Mouse (Mus musculus) neural tube, embryonic 14.5 days (tissue): ENCODE measurements around the gene Zfp668. TPM values are rescaled to one million over a fixed set of nuclear protein-coding genes. Genes with fewer than 3 reads are reported as not detected.

ENCODE experiments used
- ATAC-seq: fragments of 200-750 bp; cut with Nextera tagmentation; 2 replicates; pipeline ENCODE4 v1.8.0; 2017; ENCODE audit warnings: low read depth, mild to moderate bottlenecking, moderate TSS enrichment, moderate library complexity
- H3K27ac ChIP-seq: fragments of 300-500 bp; sonication (generic); 2 replicates; pipeline ENCODE4 v1.5.1; 2014; ENCODE audit warnings: low read depth, mild to moderate bottlenecking, control low read depth, low read length, moderate library complexity, mixed read lengths
- H3K27me3 ChIP-seq: fragments of 300-500 bp; sonication (generic); 2 replicates; pipeline ENCODE4 v1.6.1; 2014; ENCODE audit warnings: low read length; ENCODE audit not compliant: control insufficient read depth, insufficient read depth
- H3K36me3 ChIP-seq: fragments of 300-500 bp; sonication (generic); 2 replicates; pipeline ENCODE4 v1.6.1; 2014; ENCODE audit warnings: low read length, mixed read lengths; ENCODE audit not compliant: control insufficient read depth, insufficient read depth
- H3K4me1 ChIP-seq: fragments of 300-500 bp; sonication (generic); 2 replicates; pipeline ENCODE4 v1.6.1; 2014; ENCODE audit warnings: low read length; ENCODE audit not compliant: control insufficient read depth, insufficient read depth
- H3K4me2 ChIP-seq: fragments of 300-500 bp; sonication (generic); 2 replicates; pipeline ENCODE4 v1.6.1; 2014; ENCODE audit warnings: mild to moderate bottlenecking, low read depth, low read length, control low read depth
- H3K4me3 ChIP-seq: fragments of 300-500 bp; sonication (generic); 2 replicates; pipeline ENCODE4 v1.5.1; 2014; ENCODE audit warnings: low read depth, low read length, control low read depth, mixed read lengths
- H3K9ac ChIP-seq: fragments of 300-500 bp; sonication (generic); replicated peaks from 2 replicates; pipeline ENCODE4 v1.6.1; 2014; ENCODE audit warnings: low read depth, mild to moderate bottlenecking, control low read depth, low read length, mixed read lengths
- H3K9me3 ChIP-seq: fragments of 300-500 bp; sonication (generic); 2 replicates; pipeline ENCODE4 v1.6.1; 2016; ENCODE audit warnings: low read length; ENCODE audit not compliant: control insufficient read depth
- WGBS: fragments of 180-500 bp; shearing (Covaris S2); extraction: QIAGEN DNeasy Blood & Tissue Kit; methylation state at CpG from one replicate; pipeline ENCODE4 v1.1.7; 2014; 5-methylcytosine and 5-hydroxymethylcytosine counted together
- polyA plus RNA-seq: library from polyadenylated mRNA; unstranded; fragments of >200 nt; fragmentation: Nextera tagmentation; extraction: Ambion mirVana; gene quantifications from 2 replicates; pipeline ENCODE4 v1.2.1, GENCODE M21; 2014

Gene Zfp668
- polyA plus RNA-seq, result 29.7 and 30.7 TPM in 2 replicates

DNA sequence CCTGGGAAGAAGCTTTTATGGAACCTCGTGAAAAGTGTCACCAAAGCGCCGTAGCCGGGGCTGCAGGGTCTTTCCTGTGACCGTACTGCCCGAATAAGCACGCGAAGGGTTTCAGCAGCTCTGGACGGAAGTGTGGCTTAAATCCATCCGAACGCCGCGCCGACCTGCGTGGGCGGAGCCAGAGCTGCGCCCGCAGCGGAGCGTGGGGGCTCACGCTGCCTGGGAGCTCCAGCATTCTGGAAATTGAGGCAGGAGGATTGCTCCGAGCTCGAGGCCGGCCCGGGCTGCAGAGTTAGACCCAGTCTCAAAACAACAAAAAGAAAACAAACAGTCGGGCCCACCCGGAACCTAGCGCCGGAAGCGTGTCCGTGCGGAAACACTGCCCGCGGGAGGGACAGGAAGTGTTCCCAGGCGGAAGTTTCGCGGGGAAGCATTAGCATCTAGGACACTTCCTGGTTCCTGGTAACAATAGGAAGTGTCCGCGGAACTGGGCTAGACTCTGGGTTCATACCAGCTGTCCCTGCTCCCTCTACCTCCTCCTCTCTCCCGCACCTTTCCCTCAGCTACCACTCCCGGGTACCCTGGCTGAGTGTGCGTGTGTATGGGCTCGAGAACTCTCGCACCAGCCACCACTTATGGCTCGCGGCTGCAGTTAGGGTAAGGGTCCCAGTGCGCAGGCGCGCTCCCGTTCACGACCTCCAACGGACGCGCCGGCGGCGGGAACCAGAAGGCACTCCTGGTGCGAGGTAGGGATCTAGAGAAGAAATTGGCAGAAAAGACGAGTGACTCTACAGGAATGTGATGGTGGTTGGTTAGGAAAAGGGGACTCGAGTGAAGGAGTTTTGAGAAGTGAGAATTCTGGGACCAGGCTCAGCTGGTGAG lies at the start of gene Zfp668:
Gene Zfp668, minus strand, starts transcription at position 362 of the 882 bp plus-strand sequence.
- ATAC-seq, result peak; percentile 62
- Histone ChIP-seq H3K4me2 (peak within 1 kb of the TSS; percentile 74), H3K4me3 (peak within 1 kb of the TSS; percentile 92), H3K9ac (peak within 1 kb of the TSS; percentile 97), H3K36me3 (peaks cover 28% of the 10 kb centered on the region), H3K9me3 (no peaks in the 10 kb centered on the region), H3K27me3 (0 out of 2 replicates have a peak, but pooled peaks cover 2% of the 10 kb centered on the region), H3K4me1 (peaks cover 22% of the 10 kb centered on the region), H3K27ac (peak within 1 kb of the TSS; percentile 99)
- WGBS, result under 1% methylated on average over 60 of the region's 60 CpGs

DNA sequence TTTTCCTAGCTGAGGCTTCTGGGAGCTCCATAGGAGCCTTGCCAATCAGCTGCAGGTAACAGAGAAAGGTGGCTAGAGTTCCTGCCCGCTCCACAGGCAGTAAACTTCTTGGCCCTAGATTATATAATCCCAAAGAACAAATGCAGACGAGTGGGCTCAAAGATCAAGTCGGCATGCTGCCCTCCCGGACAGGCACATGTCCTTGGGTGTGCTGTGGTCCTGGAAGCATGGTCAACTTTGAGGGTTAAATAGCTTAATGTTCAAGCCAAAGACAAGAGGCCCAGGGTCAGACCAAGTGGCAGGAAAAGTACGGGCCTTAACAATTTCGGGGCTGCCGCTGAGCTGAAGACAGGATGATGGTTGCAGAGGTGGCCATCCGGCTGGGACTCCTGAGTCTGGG lies 49.4 kb upstream of the Zfp668 start:
- peaks cover 26% of the 10 kb centered on the region; the same call in 1 of the 2 replicates for H3K36me3 ChIP-seq
- H3K9me3 ChIP-seq, result no peaks in the 10 kb centered on the region
- no peak overlapping the region for H3K27ac ChIP-seq
- no peaks in the 10 kb centered on the region for H3K4me1 ChIP-seq
- H3K4me3 ChIP-seq, result no peak overlapping the region
- peaks cover 7% of the 10 kb centered on the region; the same call in 1 of the 2 replicates for H3K27me3 ChIP-seq
- ATAC-seq, result no peak
- H3K9ac ChIP-seq, result no peak overlapping the region
- 90% methylated on average over 8 of the region's 8 CpGs for WGBS
- no peak overlapping the region for H3K4me2 ChIP-seq

DNA sequence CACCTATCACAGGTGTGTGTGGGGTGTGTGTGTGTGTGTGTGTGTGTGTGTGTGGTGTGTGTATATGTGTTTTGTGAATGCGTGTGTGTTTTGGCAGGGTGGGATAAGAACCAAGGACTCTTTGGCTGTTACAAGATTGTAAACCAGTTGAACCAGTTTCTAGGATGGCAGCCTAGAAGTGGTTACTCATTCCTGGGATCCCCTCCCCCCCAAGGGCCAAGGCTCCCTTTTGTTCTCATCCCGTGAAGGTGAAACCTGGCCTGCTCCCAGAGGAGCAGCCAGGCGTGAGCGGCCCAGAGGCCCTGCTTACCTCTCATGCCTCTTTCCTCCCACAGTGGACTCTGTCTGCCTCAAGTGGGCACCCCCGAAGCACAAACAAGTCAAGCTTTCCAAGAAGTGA lies 48.6 kb upstream of the Zfp668 start:
- Histone ChIP-seq H3K4me3 (no peak overlapping the region), H3K9me3 (no peaks in the 10 kb centered on the region), H3K27me3 (peaks cover 7% of the 10 kb centered on the region; the same call in 1 of the 2 replicates), H3K36me3 (peaks cover 26% of the 10 kb centered on the region; the same call in 1 of the 2 replicates), H3K4me1 (no peaks in the 10 kb centered on the region), H3K27ac (no peak overlapping the region), H3K9ac (no peak overlapping the region), H3K4me2 (no peak overlapping the region)
- no peak for ATAC-seq
- 78% methylated on average over 5 of the region's 5 CpGs for WGBS

DNA sequence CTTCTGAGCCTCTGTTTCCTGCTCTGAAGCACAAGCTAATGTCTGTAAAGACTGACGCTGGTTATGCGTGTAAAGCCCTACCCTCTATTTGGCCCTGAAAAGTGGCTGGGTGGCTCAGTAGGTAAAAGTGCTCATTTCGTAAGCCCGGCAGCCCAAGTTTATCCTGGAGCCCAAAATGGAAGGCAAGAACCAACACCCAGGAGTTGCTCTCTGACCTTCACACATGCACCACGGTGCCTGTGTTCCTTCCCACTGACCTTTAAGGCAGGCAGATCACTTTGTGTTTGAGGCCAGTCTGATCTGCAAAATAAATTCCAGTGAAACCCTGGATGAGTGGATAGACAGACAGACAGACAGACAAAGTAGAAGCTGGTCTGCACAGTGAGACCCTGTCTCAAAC lies 47.1 kb upstream of the Zfp668 start:
- Histone ChIP-seq H3K27me3 (peaks cover 6% of the 10 kb centered on the region; the same call in 1 of the 2 replicates), H3K27ac (no peak overlapping the region), H3K4me3 (no peak overlapping the region), H3K9me3 (no peaks in the 10 kb centered on the region), H3K4me2 (no peak overlapping the region), H3K9ac (no peak overlapping the region), H3K36me3 (peaks cover 26% of the 10 kb centered on the region; the same call in 1 of the 2 replicates), H3K4me1 (no peaks in the 10 kb centered on the region)
- no peak for ATAC-seq
- WGBS, result 92% methylated on average over 5 of the region's 5 CpGs

DNA sequence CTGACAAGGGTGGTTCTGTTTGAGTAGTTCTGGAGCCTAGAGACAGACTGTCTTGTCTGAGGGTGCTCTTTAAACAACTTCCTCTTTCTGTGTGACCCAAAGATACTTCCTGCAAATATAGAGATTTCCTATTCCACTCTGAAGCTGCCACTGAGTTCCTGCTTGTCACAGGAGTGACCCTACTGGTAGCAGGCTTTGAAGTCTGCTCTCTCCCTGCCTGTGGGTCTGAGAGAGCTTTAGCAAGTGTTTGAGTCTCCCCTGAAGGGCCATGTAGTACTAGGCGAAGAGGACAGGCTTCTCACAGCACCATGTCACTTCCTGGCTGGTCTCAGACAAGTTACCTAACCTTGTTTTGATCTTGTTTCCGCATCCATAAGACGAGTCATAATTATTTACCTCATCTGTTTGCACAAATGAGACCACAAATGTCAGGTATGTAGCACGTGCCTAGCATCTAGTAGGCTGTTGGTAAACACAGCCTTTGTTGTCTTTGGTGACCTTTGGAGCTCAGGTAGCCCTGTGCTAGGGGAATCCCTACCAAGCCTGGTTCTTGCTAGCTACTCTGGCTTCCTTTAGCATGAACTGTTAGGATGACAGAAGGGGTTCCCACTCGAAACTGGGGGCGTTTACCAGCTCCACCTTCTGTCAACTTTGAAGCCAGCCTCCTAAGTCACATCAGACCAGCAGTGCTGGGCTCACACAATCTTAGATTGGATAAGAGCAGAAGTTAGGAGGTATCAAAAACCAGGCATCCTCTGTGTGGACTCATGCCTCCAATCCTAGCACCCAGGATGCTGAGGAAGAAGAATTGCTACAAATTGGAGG lies 46.0 kb upstream of the Zfp668 start:
- 86% methylated on average over 6 of the region's 6 CpGs for WGBS
- no peak overlapping the region for H3K4me2 ChIP-seq
- no peaks in the 10 kb centered on the region for H3K27me3 ChIP-seq
- no peaks in the 10 kb centered on the region for H3K4me1 ChIP-seq
- no peak overlapping the region for H3K27ac ChIP-seq
- no peak overlapping the region for H3K9ac ChIP-seq
- H3K4me3 ChIP-seq, result no peak overlapping the region
- peaks cover 26% of the 10 kb centered on the region; the same call in 1 of the 2 replicates for H3K36me3 ChIP-seq
- H3K9me3 ChIP-seq, result no peaks in the 10 kb centered on the region
- no peak for ATAC-seq

- 68% methylated on average over 8 of the region's 8 CpGs for WGBS
- no peak for ATAC-seq
- H3K36me3 ChIP-seq, result peaks cover 33% of the 10 kb centered on the region; the same call in 1 of the 2 replicates
Observed at GRCm38 (mm10) chr7:127921516-127921915, 44.9 kb upstream of the Zfp668 start.

DNA sequence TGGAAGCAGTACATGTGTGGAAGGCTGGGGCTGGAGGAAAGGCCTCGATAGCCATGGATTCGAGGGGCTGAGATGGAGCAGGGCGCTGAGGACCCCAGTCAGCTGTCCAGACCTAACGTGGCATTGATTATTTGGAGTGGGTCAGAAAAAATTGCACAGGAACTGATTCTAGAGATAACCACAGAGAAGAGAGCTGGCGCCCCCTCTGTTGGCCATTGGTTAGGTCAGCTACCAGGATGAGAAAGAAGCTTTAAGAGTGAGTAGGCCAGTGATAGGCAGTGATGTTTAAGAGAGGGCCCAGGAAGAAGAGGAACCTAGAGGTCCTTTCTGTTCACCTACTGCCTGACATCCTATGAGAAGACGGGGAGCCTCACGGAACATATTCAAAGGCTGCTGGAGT lies 42.7 kb upstream of the Zfp668 start:
- no peaks in the 10 kb centered on the region for H3K4me1 ChIP-seq
- no peaks in the 10 kb centered on the region for H3K27me3 ChIP-seq
- no peaks in the 10 kb centered on the region for H3K9me3 ChIP-seq
- no peak for ATAC-seq
- peaks cover 23% of the 10 kb centered on the region for H3K36me3 ChIP-seq
- no peak overlapping the region for H3K27ac ChIP-seq
- H3K9ac ChIP-seq, result no peak overlapping the region
- H3K4me2 ChIP-seq, result no peak overlapping the region
- WGBS, result 78% methylated on average over 7 of the region's 7 CpGs
- no peak overlapping the region for H3K4me3 ChIP-seq

More at GRCm38 (mm10) chr7:127921516-127921915, 44.9 kb upstream of the Zfp668 start:
- no peak overlapping the region for H3K4me3 ChIP-seq
- no peaks in the 10 kb centered on the region for H3K4me1 ChIP-seq
- no peaks in the 10 kb centered on the region for H3K9me3 ChIP-seq
- no peak overlapping the region for H3K27ac ChIP-seq
- H3K27me3 ChIP-seq, result no peaks in the 10 kb centered on the region
- H3K9ac ChIP-seq, result no peak overlapping the region
- no peak overlapping the region for H3K4me2 ChIP-seq

- no peak overlapping the region for H3K27ac ChIP-seq
Observed at GRCm38 (mm10) chr7:127918203-127918602, 41.6 kb upstream of the Zfp668 start.

More at GRCm38 (mm10) chr7:127918203-127918602, 41.6 kb upstream of the Zfp668 start:
- no peaks in the 10 kb centered on the region for H3K9me3 ChIP-seq
- H3K9ac ChIP-seq, result no peak overlapping the region
- peaks cover 1% of the 10 kb centered on the region; the same call in 1 of the 2 replicates for H3K4me1 ChIP-seq
- H3K27me3 ChIP-seq, result no peaks in the 10 kb centered on the region
- H3K4me3 ChIP-seq, result no peak overlapping the region
- H3K36me3 ChIP-seq, result peaks cover 21% of the 10 kb centered on the region
- ATAC-seq, result no peak
- H3K4me2 ChIP-seq, result no peak overlapping the region
- WGBS, result 60% methylated on average over 3 of the region's 3 CpGs
